Mouse (Mus musculus): ENCODE data around the gene Vmn1r42.
"Not testable (repeated sequence)": the region's sequence is repeated elsewhere in the genome, so short reads cannot be mapped to it uniquely, and the experiment has no call there.

Gene Vmn1r42

DNA sequence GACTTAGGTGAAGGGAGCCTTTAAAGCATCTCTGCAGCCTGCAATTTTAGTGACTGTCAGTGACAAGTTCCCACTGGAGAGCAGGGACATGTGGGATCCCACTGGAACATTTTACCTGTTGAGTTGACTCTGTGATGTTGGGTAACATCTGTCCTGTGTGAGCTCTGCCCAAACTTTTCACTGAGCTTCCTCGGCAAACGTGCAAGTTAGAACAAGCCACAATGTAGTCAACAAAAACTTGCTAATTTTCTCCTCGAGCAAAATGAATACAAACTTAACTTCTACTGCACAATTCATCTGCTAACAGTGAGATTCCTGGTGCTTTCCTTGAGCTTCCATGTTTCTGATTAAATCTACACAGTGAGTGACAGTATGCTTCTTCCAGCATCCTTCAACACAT lies at the start of gene Vmn1r42, which contains the start of gene Vmn1r43:
TSS of gene Vmn1r42 (minus strand) at position 101 of the 400 bp plus-strand sequence.
TSS of gene Vmn1r43 (minus strand) at position 101 of the 400 bp plus-strand sequence.
- DNase-seq (ENCODE audit: low spot score in 2 of 2), result not testable (repeated sequence)

DNA sequence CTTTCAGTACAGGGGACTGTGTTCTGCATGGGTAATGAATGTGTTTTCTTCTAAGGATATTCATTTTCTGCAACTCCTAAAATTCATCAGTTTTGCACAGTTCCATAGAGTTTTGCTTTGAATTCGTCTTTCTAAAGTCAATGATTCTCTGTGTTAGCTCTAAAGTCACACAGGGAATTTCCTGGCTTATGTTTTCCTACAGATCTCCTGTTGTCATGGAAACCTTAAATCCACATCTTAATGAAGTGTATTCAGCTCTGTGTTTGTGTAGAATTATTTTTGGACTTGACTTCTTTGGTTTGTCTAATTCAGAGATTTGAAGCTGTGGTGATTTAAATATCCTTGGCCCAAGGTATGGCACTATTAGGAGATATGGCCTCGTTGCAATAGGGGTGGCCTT lies 7.6 kb upstream of the Vmn1r42 start:
- DNase-seq (ENCODE audit: low spot score in 2 of 2), result no peak

DNA sequence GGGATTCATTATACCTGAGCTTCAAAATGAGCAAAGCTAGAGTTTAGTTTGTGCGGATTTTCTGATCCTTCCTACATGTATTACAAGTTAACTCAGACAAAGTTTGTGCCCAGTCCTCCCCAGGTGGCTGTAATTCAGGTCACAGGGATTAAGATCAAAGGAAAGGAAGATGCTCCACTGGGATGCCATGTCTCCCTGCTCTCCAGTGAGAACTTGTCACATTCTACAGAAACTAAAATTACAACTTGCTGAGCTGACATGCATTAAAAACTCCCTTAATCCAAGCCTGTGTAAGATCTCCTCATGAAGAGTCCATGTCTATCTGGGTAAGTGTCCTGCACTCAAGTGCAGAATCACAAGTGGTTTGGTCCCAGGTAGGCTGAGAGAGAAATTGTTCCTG lies 7.1 kb upstream of the Vmn1r42 start, which contains the start of gene Vmn1r44:
TSS of gene Vmn1r44 (plus strand) at position 301 of the 400 bp plus-strand sequence.
- DNase-seq (ENCODE audit: low spot score in 2 of 2), result peak in 1 of 2 experiments; percentile 0

DNA sequence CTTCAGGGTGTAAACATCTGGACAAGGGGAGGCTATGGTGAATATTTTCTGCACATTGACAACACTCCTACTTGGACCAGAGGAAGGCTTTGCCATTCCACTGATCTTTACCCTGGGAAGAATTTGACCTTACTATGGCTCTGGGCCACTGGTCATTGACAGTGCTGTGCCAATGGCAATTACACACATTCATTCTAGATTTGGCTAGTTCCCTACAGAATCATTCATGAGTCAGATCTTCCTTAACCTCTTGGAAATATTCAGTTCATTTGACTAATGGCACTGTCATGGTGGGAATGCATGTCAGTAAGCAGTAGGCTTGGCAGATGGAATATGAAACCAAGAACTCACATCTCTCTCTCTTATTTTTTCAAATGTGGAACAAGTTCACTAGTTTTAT lies 4.7 kb upstream of the Vmn1r42 start:
- DNase-seq (ENCODE audit: low spot score in 2 of 2), result no peak

DNA sequence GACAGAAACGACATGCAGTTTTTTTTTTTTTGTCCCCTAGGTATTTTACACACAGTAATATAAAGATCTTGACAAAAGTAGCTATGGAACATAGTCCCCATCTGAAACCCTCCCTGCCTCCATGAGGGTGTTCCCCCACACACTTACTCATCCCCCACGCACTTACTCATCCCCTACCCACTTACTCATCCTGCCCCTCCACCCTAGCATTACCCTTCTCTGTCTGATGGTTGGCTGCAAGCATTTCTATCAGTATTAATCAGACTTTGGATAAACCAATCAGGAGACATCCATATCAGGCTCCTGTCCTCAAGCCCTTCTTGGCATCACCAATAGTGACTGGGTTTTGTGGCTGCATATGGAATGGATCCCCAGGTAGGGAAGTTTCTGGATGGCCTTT lies 750 bp upstream of the Vmn1r42 start:
- no peak for DNase-seq (ENCODE audit: low spot score in 2 of 2)

DNA sequence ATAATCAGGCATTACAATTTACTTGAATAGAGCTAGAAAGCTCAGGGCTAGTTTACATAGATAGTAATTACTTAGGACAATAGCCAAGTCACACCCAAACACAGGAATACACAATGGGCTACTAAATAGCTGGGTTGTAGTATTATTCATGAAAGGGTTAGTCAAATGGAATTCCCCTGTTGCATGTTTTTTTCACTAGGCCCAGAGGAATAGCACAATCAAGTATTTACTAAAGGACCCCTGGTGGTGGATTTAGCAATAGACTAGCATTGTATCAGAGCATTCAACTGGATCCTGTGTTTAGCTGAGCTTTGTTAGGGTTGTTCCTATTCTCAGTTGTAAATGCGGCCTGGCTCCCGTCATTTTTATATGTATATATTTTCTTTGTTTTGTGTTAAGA lies 8.2 kb downstream of the Vmn1r42 start:
- no peak for DNase-seq (ENCODE audit: low spot score in 2 of 2)

DNA sequence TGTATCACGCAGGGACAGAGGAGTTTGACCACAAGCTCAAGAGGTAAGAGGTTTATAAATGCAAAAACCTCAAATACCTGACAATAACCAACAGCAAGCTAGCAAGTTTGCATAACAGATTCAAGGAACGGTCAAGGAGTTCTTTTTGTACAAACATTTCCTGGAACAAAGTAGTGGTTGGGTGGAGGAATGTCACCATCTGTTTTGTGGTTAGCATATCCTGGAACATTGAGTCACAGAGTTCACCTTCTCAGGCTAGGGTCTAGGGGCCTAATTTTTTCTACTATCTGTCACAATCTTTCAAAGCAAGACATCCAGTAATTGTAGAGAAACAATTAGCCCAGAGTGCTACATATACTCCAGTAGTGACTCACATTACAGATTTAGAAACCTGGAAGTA lies 8.9 kb downstream of the Vmn1r42 start:
- no peak for DNase-seq (ENCODE audit: low spot score in 2 of 2)

DNA sequence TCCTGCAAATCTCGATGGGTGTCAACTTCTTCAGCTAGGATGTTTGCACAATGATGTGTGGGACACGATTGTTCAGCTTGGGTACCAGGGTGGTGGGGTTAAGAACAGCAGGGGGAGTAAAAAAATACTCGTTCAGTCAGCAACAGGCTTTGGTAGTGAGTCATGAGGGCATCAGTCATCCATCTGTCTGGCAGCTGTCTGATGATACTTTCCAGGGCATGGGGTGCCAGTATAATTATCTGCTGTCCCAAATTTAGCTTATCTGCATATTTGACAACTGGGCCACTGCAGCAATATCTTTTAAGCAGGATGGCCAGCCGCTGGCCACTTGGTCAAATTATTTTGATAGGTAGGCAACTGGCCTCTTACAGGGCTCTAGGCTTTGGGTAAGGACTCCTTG lies 12.4 kb downstream of the Vmn1r42 start:
- DNase-seq (ENCODE audit: low spot score in 2 of 2), result no peak

DNA sequence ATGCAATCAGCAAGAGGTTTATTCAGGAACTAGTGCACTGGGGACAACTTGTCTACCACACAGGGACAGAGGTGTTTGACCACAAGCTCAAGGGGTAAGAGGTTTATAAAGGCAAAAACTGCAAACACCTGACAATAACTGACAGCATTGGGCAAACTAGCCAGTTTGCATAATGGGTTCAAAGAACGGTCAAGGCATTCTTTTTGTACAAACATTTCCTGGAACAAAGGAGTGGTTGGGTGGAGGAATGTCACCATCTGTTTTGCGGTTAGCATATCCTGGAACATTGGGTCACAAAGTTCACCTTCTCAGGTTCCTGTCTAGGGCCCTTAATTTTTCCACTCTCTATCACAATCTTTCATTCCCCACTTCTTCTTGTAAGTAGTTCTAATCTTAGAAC lies 16.4 kb downstream of the Vmn1r42 start:
- DNase-seq (ENCODE audit: low spot score in 2 of 2), result no peak

DNA sequence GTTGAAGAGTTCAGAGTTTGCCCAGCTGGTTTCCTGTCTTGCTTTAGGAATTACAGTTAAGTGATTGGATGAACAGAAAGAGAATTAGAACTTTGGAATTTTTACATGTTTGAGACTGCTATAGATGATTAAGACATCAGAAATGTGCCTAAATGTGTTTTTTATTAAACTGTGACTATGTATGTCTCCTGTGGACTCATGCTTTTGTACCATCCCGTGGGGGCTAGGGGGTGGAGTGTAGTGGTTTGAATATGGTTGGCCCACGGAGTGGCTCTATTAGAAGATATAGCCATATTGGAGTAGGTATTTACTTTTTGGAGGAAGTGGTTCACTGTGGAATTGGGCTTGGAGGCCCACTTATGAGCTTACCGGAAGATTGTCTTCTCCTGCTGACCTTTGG lies 18.7 kb downstream of the Vmn1r42 start:
- DNase-seq (ENCODE audit: low spot score in 2 of 2), result no peak

All from frontal cortex, postnatal 36 days (tissue).